Mouse (Mus musculus): ENCODE measurements around the gene R3hdm4. TPM values are rescaled to one million over a fixed set of nuclear protein-coding genes. Genes with fewer than 3 reads are reported as not detected.
A peak's percentile ranks its signal among the peaks of the same experiment; 100 is the strongest.

Gene R3hdm4
- total and polyA plus RNA-seq, 3 experiments, result 10.5 to 59.4 (median 22.3) TPM

GRCm38 (mm10) chr10:79874290-79874862 lies 46.6 kb downstream of the R3hdm4 start, which contains the start of the genes Prtn3 and Plppr3:
Gene Prtn3 (plus strand): TSS chr10:79874476.
Gene Plppr3 (minus strand): TSS chr10:79874634.
- H3K9me3 ChIP-seq (replicated peaks; ENCODE audit: low read length), result no peaks in the 10 kb centered on the region
- H3K4me2 ChIP-seq (ENCODE audit: insufficient read depth, low read depth, poor library complexity, severe bottlenecking), result peak within 1 kb of the TSS; percentile 59
- peaks cover 10 to 24% of the 10 kb centered on the region in 2 experiments for H3K4me1 ChIP-seq (ENCODE audit: control insufficient read depth in 1 of 2, insufficient read depth in 2 of 2)
- DNase-seq (ENCODE audit: extremely low read depth), result no peak
- H3K79me2 ChIP-seq (replicated peaks; ENCODE audit: control insufficient read depth, extremely low read depth, insufficient read depth, poor library complexity, severe bottlenecking), result no peaks in the 10 kb centered on the region
- TF ChIP-seq JUN (IDR thresholded peaks at IDR 0.05; ENCODE audit: insufficient read depth, low read depth, low read length) (no peak), POLR2A (IDR thresholded peaks at IDR 0.05; ENCODE audit: low read depth, low read length) (no peak)
- H3K27ac ChIP-seq (ENCODE audit: insufficient read depth, low read depth), result no peak within 1 kb of the TSS
- no peak within 1 kb of the TSS for H3K4me3 ChIP-seq (replicated peaks in 1 of 3; ENCODE audit: low read depth in 2 of 3, low read length in 2 of 3, poor library complexity in 1 of 3)
- no peaks in the 10 kb centered on the region for H3K27me3 ChIP-seq (replicated peaks)
- no peak within 1 kb of the TSS for H3K9ac ChIP-seq (ENCODE audit: insufficient read depth, low read depth)
- in situ Hi-C loops (cut with MboI; ENCODE audit: low pct_ligation_motif_present, low pct_unique_long_range_greater_than_20kb, low sequenced_read_pairs), result no loop called here
- dilution Hi-C loops (cut with MboI; ENCODE audit: extremely low pct_ligation_motif_present, extremely low pct_unique_long_range_greater_than_20kb, low sequenced_read_pairs), result no loop called here
- H3K36me3 ChIP-seq (replicated peaks in 1 of 2; ENCODE audit: control insufficient read depth in 1 of 2, insufficient read depth in 1 of 2, low read length in 1 of 2), result no peaks in the 10 kb centered on the region

DNA sequence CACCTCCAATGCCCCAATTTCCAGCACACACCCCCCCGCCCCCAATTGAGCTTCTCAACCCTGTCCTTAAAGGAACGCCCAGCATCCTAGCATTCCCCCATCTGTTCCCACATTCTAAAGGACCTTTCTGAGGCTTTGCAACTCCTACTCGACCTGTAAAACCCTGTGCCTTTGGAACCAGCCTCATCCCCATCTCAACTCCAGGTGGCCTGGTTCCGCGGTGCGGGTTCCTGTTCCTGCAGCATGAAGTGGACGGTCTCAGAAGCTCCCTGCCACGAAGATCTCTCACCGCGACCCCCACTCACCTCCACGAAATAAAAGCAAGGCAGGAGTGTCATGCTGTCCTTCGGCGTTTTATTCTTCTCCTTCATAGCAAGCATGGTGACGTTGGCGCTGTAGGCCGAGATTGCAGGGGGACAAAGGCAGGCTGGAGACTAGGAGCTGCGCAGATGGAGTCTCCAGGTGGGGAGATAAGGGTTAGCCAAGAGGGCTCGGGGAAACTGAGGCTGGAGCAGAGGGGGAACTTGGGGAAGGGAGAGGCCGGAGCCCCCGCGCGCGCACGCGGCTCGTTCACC lies 47.2 kb downstream of the R3hdm4 start:
- TF ChIP-seq JUN (IDR thresholded peaks at IDR 0.05; ENCODE audit: insufficient read depth, low read depth, low read length) (no peak), E2F4 (IDR thresholded peaks at IDR 0.05; ENCODE audit: insufficient replicate concordance, low read depth, low read length) (no peak), MEF2A (IDR thresholded peaks at IDR 0.05; ENCODE audit: borderline replicate concordance, low read depth, low read length) (no peak), MAZ (IDR thresholded peaks at IDR 0.05; ENCODE audit: low read depth, low read length) (no peak)
- Histone ChIP-seq H3K27me3 (replicated peaks) (no peaks in the 10 kb centered on the region), H3K4me2 (ENCODE audit: insufficient read depth, low read depth, poor library complexity, severe bottlenecking) (peak overlapping the region; percentile 59), H3K9me3 (replicated peaks; ENCODE audit: low read length) (no peaks in the 10 kb centered on the region), H3K79me2 (replicated peaks; ENCODE audit: control insufficient read depth, extremely low read depth, insufficient read depth, poor library complexity, severe bottlenecking) (no peaks in the 10 kb centered on the region), H3K4me3 (replicated peaks in 1 of 3; ENCODE audit: low read depth in 2 of 3, low read length in 2 of 3, poor library complexity in 1 of 3) (no peak overlapping the region), H3K36me3 (replicated peaks in 1 of 2; ENCODE audit: control insufficient read depth in 1 of 2, insufficient read depth in 1 of 2, low read length in 1 of 2) (peaks cover 0 to 4% of the 10 kb centered on the region in 2 experiments), H3K9ac (ENCODE audit: insufficient read depth, low read depth) (no peak overlapping the region), H3K27ac (ENCODE audit: insufficient read depth, low read depth) (no peak overlapping the region), H3K4me1 (ENCODE audit: control insufficient read depth in 1 of 2, insufficient read depth in 2 of 2) (peaks cover 10 to 23% of the 10 kb centered on the region in 2 experiments)
- in situ Hi-C loops (cut with MboI; ENCODE audit: low pct_ligation_motif_present, low pct_unique_long_range_greater_than_20kb, low sequenced_read_pairs), result no loop called here
- DNase-seq (ENCODE audit: extremely low read depth), result no peak
- dilution Hi-C loops (cut with MboI; ENCODE audit: extremely low pct_ligation_motif_present, extremely low pct_unique_long_range_greater_than_20kb, low sequenced_read_pairs), result no loop called here

DNA sequence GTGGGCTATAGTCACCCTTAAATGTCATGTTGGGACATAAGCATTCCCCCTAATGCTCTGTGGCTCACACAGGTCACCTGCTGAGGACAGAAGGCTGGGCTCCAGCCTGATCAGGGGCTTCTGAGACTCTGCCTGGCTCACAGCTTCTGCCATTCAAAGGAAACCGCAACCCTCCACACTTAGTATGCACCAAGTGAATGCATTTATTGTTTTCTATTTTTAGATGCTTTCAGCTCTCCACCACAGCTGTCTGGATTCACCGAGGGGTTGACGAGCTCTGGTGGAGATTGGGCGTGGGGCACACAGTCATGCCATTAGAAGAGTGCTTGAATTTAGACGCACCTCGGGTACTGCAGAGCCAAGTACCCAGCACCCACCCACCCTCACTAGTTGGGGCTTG lies 47.7 kb downstream of the R3hdm4 start:
- H3K4me2 ChIP-seq (ENCODE audit: insufficient read depth, low read depth, poor library complexity, severe bottlenecking), result no peak overlapping the region
- no peak for TF ChIP-seq E2F4 (IDR thresholded peaks at IDR 0.05; ENCODE audit: insufficient replicate concordance, low read depth, low read length)
- no peak for TF ChIP-seq JUND (conservative IDR thresholded peaks at IDR 0.05; ENCODE audit: low read depth, low read length)
- no peak for TF ChIP-seq SIN3A (IDR thresholded peaks at IDR 0.05; ENCODE audit: low read length)
- no peak for TF ChIP-seq IRF4 (IDR thresholded peaks at IDR 0.05; ENCODE audit: low read depth, low read length)
- no peak for TF ChIP-seq POLR2A (IDR thresholded peaks at IDR 0.05; ENCODE audit: low read depth, low read length)
- TF ChIP-seq ZNF384 (IDR thresholded peaks at IDR 0.05; ENCODE audit: low read depth, low read length), result no peak
- no peak for TF ChIP-seq MAX (IDR thresholded peaks at IDR 0.05; ENCODE audit: low read length)
- peaks cover 10 to 23% of the 10 kb centered on the region in 2 experiments for H3K4me1 ChIP-seq (ENCODE audit: control insufficient read depth in 1 of 2, insufficient read depth in 2 of 2)
- peaks cover 0 to 4% of the 10 kb centered on the region in 2 experiments for H3K36me3 ChIP-seq (replicated peaks in 1 of 2; ENCODE audit: control insufficient read depth in 1 of 2, insufficient read depth in 1 of 2, low read length in 1 of 2)
- in situ Hi-C loops (cut with MboI; ENCODE audit: low pct_ligation_motif_present, low pct_unique_long_range_greater_than_20kb, low sequenced_read_pairs) (no loop called here), dilution Hi-C loops (cut with MboI; ENCODE audit: extremely low pct_ligation_motif_present, extremely low pct_unique_long_range_greater_than_20kb, low sequenced_read_pairs) (no loop called here)
- H3K4me3 ChIP-seq (replicated peaks in 1 of 3; ENCODE audit: low read depth in 2 of 3, low read length in 2 of 3, poor library complexity in 1 of 3), result no peak overlapping the region
- H3K9me3 ChIP-seq (replicated peaks; ENCODE audit: low read length), result no peaks in the 10 kb centered on the region
- H3K27me3 ChIP-seq (replicated peaks), result no peaks in the 10 kb centered on the region
- no peak overlapping the region for H3K27ac ChIP-seq (ENCODE audit: insufficient read depth, low read depth)
- no peak overlapping the region for H3K9ac ChIP-seq (ENCODE audit: insufficient read depth, low read depth)
- H3K79me2 ChIP-seq (replicated peaks; ENCODE audit: control insufficient read depth, extremely low read depth, insufficient read depth, poor library complexity, severe bottlenecking), result no peaks in the 10 kb centered on the region
- no peak for DNase-seq (ENCODE audit: extremely low read depth)

Measured in CH12.LX (cell line).